Mouse (Mus musculus): ENCODE measurements around the gene Desi1.
"Not testable (repeated sequence)": the region's sequence is repeated elsewhere in the genome, so short reads cannot be mapped to it uniquely, and the experiment has no call there.

DNA sequence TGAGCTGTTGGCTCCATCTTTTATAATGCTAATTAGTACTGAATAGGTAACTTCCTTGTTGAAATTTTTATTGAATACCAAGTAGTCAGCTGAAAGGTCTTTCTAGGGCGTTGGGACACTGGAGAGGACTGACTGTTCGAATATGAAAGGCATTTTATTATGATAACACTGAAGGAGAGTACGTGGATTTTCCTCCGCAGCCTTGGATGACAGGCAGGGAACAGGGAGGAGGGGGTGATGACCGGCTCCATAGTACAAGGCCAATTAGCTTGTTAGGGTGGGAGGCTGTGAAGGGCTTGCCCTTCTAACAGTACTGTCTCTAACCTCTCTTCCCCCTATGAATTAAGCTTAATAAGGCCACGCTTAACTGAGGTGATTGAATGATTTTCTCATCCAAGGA is 64.0 kb downstream of the Desi1 start:
- TF ChIP-seq POLR2A (IDR thresholded peaks at IDR 0.05; ENCODE audit: borderline replicate concordance, control insufficient read depth, low read depth, low read length); CTCF (IDR thresholded peaks at IDR 0.05; ENCODE audit: control insufficient read depth, insufficient read depth, low read length): not testable (repeated sequence)

Data from bone marrow, adult 2 months (tissue).